Mouse (Mus musculus): ENCODE measurements at regions not wholly inside any gene's neighbourhood (a gene's known extent, or its start where the extent isn't known, plus 50 kb on each side); places are given as distances from the start of the nearest gene placed in this dataset.

DNA sequence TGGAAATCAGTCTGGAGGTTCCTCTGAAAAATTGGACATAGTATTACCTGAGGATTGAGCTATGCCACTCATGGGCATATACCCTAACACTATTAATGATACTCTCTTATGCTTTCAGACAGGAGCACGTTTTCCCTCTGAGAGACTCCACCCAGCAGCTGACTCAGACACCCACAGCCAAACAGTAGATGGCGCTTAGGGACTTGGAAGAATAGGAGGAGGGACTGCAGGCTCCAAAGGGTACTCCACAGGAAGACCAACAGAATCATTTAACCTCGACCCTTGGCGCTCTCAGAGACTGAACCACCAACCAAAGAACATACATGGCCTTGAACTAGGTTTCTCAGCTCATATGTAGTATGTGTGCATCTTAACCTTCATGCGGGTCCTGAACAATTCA, 216.0 kb upstream of the Fut9 start:
- no peak for DNase-seq

DNA sequence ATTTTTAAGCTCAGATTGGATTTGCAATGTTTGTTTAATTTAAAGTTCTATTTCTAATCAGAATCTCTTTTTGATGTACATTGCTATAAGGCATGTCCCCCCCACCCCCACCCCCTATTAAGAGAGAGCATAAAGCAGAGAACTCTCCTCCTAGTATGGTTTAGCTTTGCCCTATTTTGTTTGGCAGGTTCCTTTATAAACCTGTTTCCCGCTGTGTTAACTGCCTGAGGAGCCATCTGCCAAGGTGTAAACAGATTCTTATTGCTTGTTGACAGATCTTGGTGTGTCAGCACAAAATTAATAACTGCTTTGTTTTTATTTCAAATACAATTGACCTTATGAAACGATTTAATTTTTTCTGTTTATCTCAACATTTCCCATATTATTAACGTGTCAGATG, 200.3 kb upstream of the Fut9 start:
- DNase-seq = peak; percentile 66 to 75

DNA sequence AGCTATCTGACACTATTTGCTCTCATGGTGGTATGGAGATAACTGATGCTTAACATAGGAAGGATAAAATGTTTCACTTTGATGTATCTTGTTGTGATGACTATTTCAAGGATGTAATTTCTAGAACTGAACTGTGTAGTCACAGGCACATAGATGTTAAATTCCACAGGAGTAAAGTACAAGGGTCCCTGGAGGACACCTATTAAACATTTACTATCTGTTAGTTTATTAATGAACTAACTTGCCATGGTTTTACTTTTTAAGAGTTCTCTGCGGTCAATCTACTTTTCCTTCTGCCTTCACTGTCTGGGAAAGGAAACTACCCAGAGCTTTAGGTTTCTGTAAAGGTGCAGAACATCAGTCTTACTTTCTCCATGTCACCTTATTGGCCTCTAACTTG, 198.5 kb upstream of the Fut9 start:
- no peak for DNase-seq

DNA sequence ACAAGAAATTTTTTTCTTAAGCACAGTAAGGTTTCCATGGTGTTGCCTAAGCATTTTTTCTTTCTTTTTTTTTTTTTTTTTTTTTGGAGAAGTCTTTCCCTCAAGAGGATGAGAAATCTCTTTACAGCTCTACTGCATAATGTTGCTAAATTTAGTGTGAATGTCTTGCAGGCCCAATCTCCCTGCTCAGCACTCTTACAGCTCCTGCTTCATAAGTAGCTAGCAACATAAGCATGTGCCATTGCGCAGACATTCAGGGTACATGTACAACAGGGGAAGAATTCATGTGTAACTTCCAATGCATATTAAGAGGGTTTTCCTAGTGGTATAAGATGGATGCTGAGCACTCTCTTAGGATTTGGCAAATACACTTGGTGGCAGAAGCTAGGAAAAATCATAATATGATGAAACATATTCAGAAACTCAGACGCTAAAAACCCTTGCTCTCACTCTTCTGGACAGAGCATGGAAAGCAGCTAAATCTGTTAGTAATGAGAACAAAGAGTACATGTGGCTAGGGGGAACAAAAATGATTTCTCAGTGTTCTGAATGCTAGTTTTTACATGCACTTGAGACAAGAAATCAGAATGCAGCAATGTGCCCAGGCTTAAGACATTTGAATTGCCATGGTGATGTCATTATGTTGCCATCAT, 155.8 kb upstream of the Fut9 start:
- no peak for DNase-seq

DNA sequence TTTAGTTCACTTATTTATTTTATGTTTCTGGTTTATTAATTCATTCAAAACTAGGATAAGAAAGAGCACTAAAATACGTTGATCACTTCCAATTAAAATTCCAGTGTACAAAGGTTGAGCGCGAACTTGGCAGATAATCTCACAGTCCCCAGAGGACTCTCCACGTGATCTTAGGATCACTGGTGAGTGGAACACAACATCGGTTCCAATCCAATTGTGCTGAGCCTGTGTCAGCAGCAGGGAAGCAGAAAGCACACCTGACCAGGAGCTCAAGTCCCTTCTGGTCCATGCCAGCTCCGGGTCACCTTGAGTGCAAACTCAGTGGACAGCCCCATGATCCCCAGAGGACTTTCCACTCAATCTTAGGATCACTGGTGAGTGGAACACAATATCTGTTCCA, 132.5 kb upstream of the Fut9 start:
- DNase-seq = no peak

- no peak for DNase-seq
Measured at GRCm38 (mm10) chr4:25895381-25895980, 95.4 kb upstream of the Fut9 start.

GRCm38 (mm10) chr4:25891888-25892661, 92.0 kb upstream of the Fut9 start:
- DNase-seq = no peak
